ENCODE assay signal across 22 mouse cellular contexts in the genomic region with DNA sequence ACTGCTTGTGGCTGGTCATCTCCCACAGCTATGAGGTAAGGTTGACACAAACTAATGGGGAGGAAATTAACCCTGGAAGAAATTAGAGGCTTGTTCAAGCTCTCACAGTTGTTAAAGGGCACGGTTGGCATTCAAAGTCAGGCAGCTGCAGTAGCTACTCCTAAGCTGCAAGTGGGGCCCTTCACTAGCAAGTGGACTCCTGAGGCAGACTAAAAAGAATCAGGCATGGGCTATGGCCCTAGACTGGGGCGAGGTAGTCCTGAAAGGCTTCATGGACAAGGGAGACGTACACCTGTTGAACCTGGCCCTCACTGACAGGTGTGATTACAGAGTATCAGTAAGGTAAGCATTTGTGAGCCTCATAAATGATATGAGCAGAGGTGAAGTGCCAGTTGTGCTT.
DNase-seq lines count a peak whose midpoint lies in the region; ATAC-seq and TF ChIP-seq lines count a peak whose summit lies in the region.
"Had no signal": no experiment of that assay in that cellular context is flagged by ENCODE, and none has a peak within 500 bp of the region (broad histone marks: within the 10 kb centered on the region; RNA-seq: fewer than 3 reads in every experiment).

No protein-coding gene starts in this region.

- no peak overlapping the region for H3K4me2 ChIP-seq in forebrain, postnatal 0 days (ENCODE audit: low read depth)
- H3K4me2 ChIP-seq in forebrain, embryonic 16.5 days (ENCODE audit: low read length) = no peak overlapping the region
- H3K4me2 ChIP-seq in intestine, embryonic 16.5 days (ENCODE audit: low read depth, low read length) = no peak overlapping the region
- H3K4me2 ChIP-seq in intestine, embryonic 15.5 days (replicated peaks) = no peak overlapping the region
- H3K4me2 ChIP-seq in midbrain, embryonic 11.5 days = no peak overlapping the region
- H3K4me2 ChIP-seq in midbrain, embryonic 16.5 days (ENCODE audit: low read length) = no peak overlapping the region
- H3K4me2 ChIP-seq in intestine, postnatal 0 days (replicated peaks; ENCODE audit: low read depth) = no peak overlapping the region
- H3K4me2 ChIP-seq: embryonic facial prominence, embryonic 12.5 days; embryonic facial prominence, embryonic 15.5 days; heart, embryonic 11.5 days; heart, embryonic 15.5 days; hindbrain, embryonic 13.5 days had no signal

- H3K9ac ChIP-seq in forebrain, postnatal 0 days = no peak overlapping the region
- no peak overlapping the region for H3K9ac ChIP-seq in forebrain, embryonic 16.5 days (replicated peaks; ENCODE audit: low read depth, low read length)
- no peak overlapping the region for H3K9ac ChIP-seq in intestine, embryonic 16.5 days (ENCODE audit: low read depth, low read length)
- no peak overlapping the region for H3K9ac ChIP-seq in intestine, embryonic 15.5 days
- H3K9ac ChIP-seq in midbrain, embryonic 11.5 days (ENCODE audit: low read length) = no peak overlapping the region
- H3K9ac ChIP-seq in midbrain, embryonic 16.5 days (ENCODE audit: low read depth, low read length) = no peak overlapping the region
- H3K9ac ChIP-seq in intestine, postnatal 0 days (ENCODE audit: low read depth, low read length) = no peak overlapping the region
- H3K9ac ChIP-seq: embryonic facial prominence, embryonic 12.5 days; embryonic facial prominence, embryonic 15.5 days; heart, embryonic 15.5 days; hindbrain, embryonic 13.5 days had no signal

- no peaks in the 10 kb centered on the region for H3K36me3 ChIP-seq in forebrain, postnatal 0 days (ENCODE audit: insufficient read depth)
- H3K36me3 ChIP-seq in forebrain, embryonic 16.5 days (ENCODE audit: control insufficient read depth, insufficient read depth) = no peaks in the 10 kb centered on the region
- H3K36me3 ChIP-seq in intestine, embryonic 16.5 days (ENCODE audit: control insufficient read depth, insufficient read depth, low read length) = no peaks in the 10 kb centered on the region
- no peaks in the 10 kb centered on the region for H3K36me3 ChIP-seq in intestine, embryonic 15.5 days
- H3K36me3 ChIP-seq in midbrain, embryonic 11.5 days (ENCODE audit: control insufficient read depth, insufficient read depth, low read length) = no peaks in the 10 kb centered on the region
- no peaks in the 10 kb centered on the region for H3K36me3 ChIP-seq in midbrain, embryonic 16.5 days (ENCODE audit: control insufficient read depth, insufficient read depth, low read length)
- H3K36me3 ChIP-seq in intestine, postnatal 0 days (ENCODE audit: control insufficient read depth, insufficient read depth) = no peaks in the 10 kb centered on the region
- H3K36me3 ChIP-seq: embryonic facial prominence, embryonic 12.5 days; embryonic facial prominence, embryonic 15.5 days; G1E; heart, embryonic 15.5 days; hindbrain, embryonic 10.5 days; hindbrain, embryonic 13.5 days had no signal

- TF ChIP-seq CTCF in forebrain, postnatal 0 days (IDR thresholded peaks at IDR 0.05; ENCODE audit: low read depth) = peak; percentile 24; the same call in 1 of the 2 replicates
- TF ChIP-seq CTCF in intestine, postnatal 0 days (IDR thresholded peaks at IDR 0.05; ENCODE audit: low read depth) = peak; percentile 51

- ATAC-seq in forebrain, postnatal 0 days = no peak
- no peak for ATAC-seq in forebrain, embryonic 16.5 days
- ATAC-seq in intestine, embryonic 16.5 days = 0 out of 2 replicates have a peak, but pooled peaks have one; percentile 42
- no peak for ATAC-seq in intestine, embryonic 15.5 days
- ATAC-seq in midbrain, embryonic 11.5 days (ENCODE audit: low FRiP score) = no peak
- ATAC-seq in midbrain, embryonic 16.5 days = no peak
- peak; percentile 60; the same call in 1 of the 2 replicates for ATAC-seq in intestine, postnatal 0 days
- ATAC-seq: forebrain, embryonic 14.5 days; Patski had no signal

- no peak overlapping the region for H3K4me3 ChIP-seq in forebrain, postnatal 0 days (ENCODE audit: low read depth, low read length)
- no peak overlapping the region for H3K4me3 ChIP-seq in forebrain, embryonic 16.5 days (replicated peaks; ENCODE audit: low read length)
- H3K4me3 ChIP-seq in intestine, embryonic 16.5 days (ENCODE audit: low read length) = no peak overlapping the region
- no peak overlapping the region for H3K4me3 ChIP-seq in intestine, embryonic 15.5 days (replicated peaks)
- no peak overlapping the region for H3K4me3 ChIP-seq in midbrain, embryonic 11.5 days (ENCODE audit: low read depth, low read length)
- H3K4me3 ChIP-seq in midbrain, embryonic 16.5 days (ENCODE audit: low read depth, low read length) = no peak overlapping the region
- no peak overlapping the region for H3K4me3 ChIP-seq in intestine, postnatal 0 days (ENCODE audit: low read depth, low read length)
- H3K4me3 ChIP-seq: embryonic facial prominence, embryonic 12.5 days; embryonic facial prominence, embryonic 15.5 days; heart, embryonic 15.5 days; hindbrain, embryonic 10.5 days; hindbrain, embryonic 13.5 days had no signal

- H3K9me3 ChIP-seq in forebrain, postnatal 0 days (ENCODE audit: low read length) = no peaks in the 10 kb centered on the region
- no peaks in the 10 kb centered on the region for H3K9me3 ChIP-seq in forebrain, embryonic 16.5 days (ENCODE audit: control insufficient read depth, low read length)
- no peaks in the 10 kb centered on the region for H3K9me3 ChIP-seq in intestine, embryonic 16.5 days (ENCODE audit: control insufficient read depth, low read length)
- H3K9me3 ChIP-seq in intestine, embryonic 15.5 days = no peaks in the 10 kb centered on the region
- no peaks in the 10 kb centered on the region for H3K9me3 ChIP-seq in midbrain, embryonic 11.5 days (ENCODE audit: control insufficient read depth, low read length)
- no peaks in the 10 kb centered on the region for H3K9me3 ChIP-seq in midbrain, embryonic 16.5 days (replicated peaks; ENCODE audit: control insufficient read depth, low read length, poor library complexity, severe bottlenecking)
- no peaks in the 10 kb centered on the region for H3K9me3 ChIP-seq in intestine, postnatal 0 days (ENCODE audit: control insufficient read depth)
- H3K9me3 ChIP-seq: embryonic facial prominence, embryonic 12.5 days; embryonic facial prominence, embryonic 15.5 days; G1E; heart, embryonic 15.5 days; hindbrain, embryonic 10.5 days; hindbrain, embryonic 13.5 days had no signal

- WGBS in forebrain, postnatal 0 days = 90% methylated on average over 3 of the region's 3 CpGs
- 88% methylated on average over 3 of the region's 3 CpGs for WGBS in forebrain, embryonic 16.5 days
- WGBS in intestine, embryonic 16.5 days = 75% methylated on average over 3 of the region's 3 CpGs
- WGBS in intestine, embryonic 15.5 days = 76% methylated on average over 3 of the region's 3 CpGs
- WGBS in midbrain, embryonic 11.5 days = 81% methylated on average over 3 of the region's 3 CpGs
- WGBS in midbrain, embryonic 16.5 days = 85% methylated on average over 3 of the region's 3 CpGs
- WGBS in intestine, postnatal 0 days = 48% methylated on average over 3 of the region's 3 CpGs

- H3K4me1 ChIP-seq in forebrain, postnatal 0 days (ENCODE audit: insufficient read depth) = no peaks in the 10 kb centered on the region
- no peaks in the 10 kb centered on the region for H3K4me1 ChIP-seq in forebrain, embryonic 16.5 days (replicated peaks; ENCODE audit: control insufficient read depth, insufficient read depth, low read length)
- no peaks in the 10 kb centered on the region for H3K4me1 ChIP-seq in intestine, embryonic 16.5 days (ENCODE audit: control insufficient read depth, insufficient read depth, low read length)
- no peaks in the 10 kb centered on the region for H3K4me1 ChIP-seq in intestine, embryonic 15.5 days (replicated peaks)
- no peaks in the 10 kb centered on the region for H3K4me1 ChIP-seq in midbrain, embryonic 11.5 days (ENCODE audit: control insufficient read depth, insufficient read depth, low read length)
- H3K4me1 ChIP-seq in midbrain, embryonic 16.5 days (ENCODE audit: control insufficient read depth, insufficient read depth, low read length) = no peaks in the 10 kb centered on the region
- H3K4me1 ChIP-seq in intestine, postnatal 0 days (replicated peaks; ENCODE audit: control insufficient read depth, insufficient read depth, low read length) = no peaks in the 10 kb centered on the region
- H3K4me1 ChIP-seq: heart, embryonic 15.5 days had no signal

- no peak overlapping the region for H3K27ac ChIP-seq in forebrain, postnatal 0 days (ENCODE audit: low read depth, low read length)
- no peak overlapping the region for H3K27ac ChIP-seq in forebrain, embryonic 16.5 days (ENCODE audit: low read length)
- no peak overlapping the region for H3K27ac ChIP-seq in intestine, embryonic 16.5 days (ENCODE audit: low read length)
- no peak overlapping the region for H3K27ac ChIP-seq in intestine, embryonic 15.5 days
- no peak overlapping the region for H3K27ac ChIP-seq in midbrain, embryonic 11.5 days (ENCODE audit: low read depth, low read length)
- no peak overlapping the region for H3K27ac ChIP-seq in midbrain, embryonic 16.5 days (ENCODE audit: low read length)
- H3K27ac ChIP-seq in intestine, postnatal 0 days (ENCODE audit: low read depth, low read length) = no peak overlapping the region
- H3K27ac ChIP-seq: embryonic facial prominence, embryonic 12.5 days; embryonic facial prominence, embryonic 15.5 days; heart, embryonic 15.5 days; hindbrain, embryonic 10.5 days; hindbrain, embryonic 13.5 days had no signal

- no peaks in the 10 kb centered on the region for H3K27me3 ChIP-seq in forebrain, postnatal 0 days (ENCODE audit: insufficient read depth, low read length)
- H3K27me3 ChIP-seq in forebrain, embryonic 16.5 days (replicated peaks; ENCODE audit: control insufficient read depth, insufficient read depth, low read length) = no peaks in the 10 kb centered on the region
- H3K27me3 ChIP-seq in intestine, embryonic 16.5 days (replicated peaks; ENCODE audit: control insufficient read depth, insufficient read depth, low read length) = no peaks in the 10 kb centered on the region
- H3K27me3 ChIP-seq in intestine, embryonic 15.5 days (replicated peaks) = no peaks in the 10 kb centered on the region
- H3K27me3 ChIP-seq in midbrain, embryonic 11.5 days (ENCODE audit: control insufficient read depth, insufficient read depth, low read length) = no peaks in the 10 kb centered on the region; the same call in 1 of the 2 replicates
- no peaks in the 10 kb centered on the region for H3K27me3 ChIP-seq in midbrain, embryonic 16.5 days (ENCODE audit: control insufficient read depth, insufficient read depth, low read depth, low read length)
- no peaks in the 10 kb centered on the region for H3K27me3 ChIP-seq in intestine, postnatal 0 days (replicated peaks; ENCODE audit: control insufficient read depth, insufficient read depth, low read length)
- H3K27me3 ChIP-seq: embryonic facial prominence, embryonic 12.5 days; embryonic facial prominence, embryonic 15.5 days; heart, embryonic 15.5 days; hindbrain, embryonic 13.5 days had no signal

- DNase-seq in forebrain, postnatal 0 days = no peak
- DNase-seq in midbrain, embryonic 11.5 days (ENCODE audit: low spot score, missing footprints) = peak; percentile 41
- DNase-seq in kidney, postnatal 4 days = no peak
- DNase-seq: adrenal gland, postnatal 36 days; embryo, embryonic 11 days; gastrocnemius, postnatal 10 days; gastrocnemius, postnatal 36 days; heart, postnatal 36 days had no signal

Comparison
In these comparisons a context has a peak if more than half of its experiments do, and no peak if none do; other contexts are left out.
1. ATAC-seq: peak in intestine, embryonic 16.5 days (single experiment) and intestine, postnatal 0 days (single experiment); none in forebrain, postnatal 0 days (single experiment), forebrain, embryonic 16.5 days (single experiment), intestine, embryonic 15.5 days (single experiment), midbrain, embryonic 11.5 days (single experiment) and midbrain, embryonic 16.5 days (single experiment).